Mouse (Mus musculus) G1E (cell line): ENCODE data around the gene Pelo.

Experiments used
- CTCF ChIP-seq: IDR thresholded peaks from 2 replicates; pipeline ENCODE4 v1.5.1; 2012; ENCODE audit warnings: low read depth, low read length, inconsistent platforms, mixed read lengths
- TAL1 ChIP-seq: conservative IDR thresholded peaks from 2 replicates; pipeline ENCODE4 v1.6.1; 2012; ENCODE audit warnings: low read depth, low read length, inconsistent platforms, mixed read lengths

DNA sequence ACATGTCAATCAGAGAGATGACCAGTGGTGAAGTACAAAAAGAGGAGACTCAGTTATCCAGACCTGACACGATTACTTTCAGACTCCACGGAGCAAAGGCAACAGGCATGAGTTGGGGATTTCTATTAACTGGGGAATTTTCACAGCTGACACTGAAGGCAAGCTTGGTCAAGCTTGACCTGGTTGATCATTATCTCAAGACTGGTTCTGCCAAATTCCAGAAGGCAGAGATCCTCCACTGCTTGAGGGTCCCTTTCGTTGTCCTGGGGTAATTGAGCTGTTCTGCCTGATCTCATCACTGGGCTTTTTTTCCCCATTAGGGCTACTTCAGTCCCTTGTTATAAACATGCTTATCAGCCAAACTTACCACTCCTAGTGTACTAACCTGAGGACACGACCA, 19.6 kb upstream of the Pelo start:
- TF ChIP-seq CTCF = no peak
- TF ChIP-seq TAL1 = no peak
